Mouse (Mus musculus): ENCODE measurements at regions not wholly inside any gene's neighbourhood (a gene's known extent, or its start where the extent isn't known, plus 50 kb on each side); places are given as distances from the start of the nearest gene placed in this dataset.

GRCm38 (mm10) chr5:101024796-101025195 lies 179.3 kb downstream of the Gpat3 start:
- 80% methylated on average over 5 of the region's 5 CpGs for WGBS
- H3K4me1 ChIP-seq (ENCODE audit: control insufficient read depth, insufficient read depth, insufficient read length) = no peaks in the 10 kb centered on the region
- no peaks in the 10 kb centered on the region for H3K36me3 ChIP-seq (ENCODE audit: control insufficient read depth, insufficient read depth, low read length)
- H3K4me3 ChIP-seq (ENCODE audit: extremely low read depth, insufficient read depth, insufficient read length) = no peak overlapping the region
- TF ChIP-seq CTCF (IDR thresholded peaks at IDR 0.05; ENCODE audit: extremely low read depth, insufficient read depth, insufficient read length, insufficient replicate concordance) = no peak
- no peak for TF ChIP-seq POLR2A (IDR thresholded peaks at IDR 0.05; ENCODE audit: low read depth, low read length)
- no peak for DNase-seq (ENCODE audit: low read depth in 1 of 2, low spot score in 2 of 2)
- H3K27me3 ChIP-seq (ENCODE audit: control insufficient read depth, insufficient read depth, low read length) = no peaks in the 10 kb centered on the region
- H3K27ac ChIP-seq (ENCODE audit: insufficient read depth, low read length) = no peak overlapping the region

- WGBS = 81% methylated on average over 8 of the region's 8 CpGs
- H3K4me1 ChIP-seq (ENCODE audit: control insufficient read depth, insufficient read depth, insufficient read length) = no peaks in the 10 kb centered on the region
- no peak for DNase-seq (ENCODE audit: low read depth in 1 of 2, low spot score in 2 of 2)
Measured at GRCm38 (mm10) chr5:101023784-101024183, 178.3 kb downstream of the Gpat3 start.

GRCm38 (mm10) chr5:101020784-101021183 lies 175.3 kb downstream of the Gpat3 start:
- TF ChIP-seq POLR2A (IDR thresholded peaks at IDR 0.05; ENCODE audit: low read depth, low read length) = no peak
- TF ChIP-seq CTCF (IDR thresholded peaks at IDR 0.05; ENCODE audit: extremely low read depth, insufficient read depth, insufficient read length, insufficient replicate concordance) = peak; percentile 39; the same call in 1 of the 2 replicates
- Histone ChIP-seq H3K4me3 (ENCODE audit: extremely low read depth, insufficient read depth, insufficient read length) (no peak overlapping the region), H3K36me3 (ENCODE audit: control insufficient read depth, insufficient read depth, low read length) (no peaks in the 10 kb centered on the region), H3K27me3 (ENCODE audit: control insufficient read depth, insufficient read depth, low read length) (no peaks in the 10 kb centered on the region), H3K27ac (ENCODE audit: insufficient read depth, low read length) (no peak overlapping the region), H3K4me1 (ENCODE audit: control insufficient read depth, insufficient read depth, insufficient read length) (no peaks in the 10 kb centered on the region)
- peak in 1 of 2 experiments; percentile 25 for DNase-seq (ENCODE audit: low read depth in 1 of 2, low spot score in 2 of 2)
- WGBS = 17% methylated on average over 11 of the region's 11 CpGs

More at GRCm38 (mm10) chr5:101023784-101024183, 178.3 kb downstream of the Gpat3 start:
- Histone ChIP-seq H3K27ac (ENCODE audit: insufficient read depth, low read length) (no peak overlapping the region), H3K4me3 (ENCODE audit: extremely low read depth, insufficient read depth, insufficient read length) (no peak overlapping the region), H3K36me3 (ENCODE audit: control insufficient read depth, insufficient read depth, low read length) (no peaks in the 10 kb centered on the region), H3K27me3 (ENCODE audit: control insufficient read depth, insufficient read depth, low read length) (no peaks in the 10 kb centered on the region)
- TF ChIP-seq POLR2A (IDR thresholded peaks at IDR 0.05; ENCODE audit: low read depth, low read length) (no peak), CTCF (IDR thresholded peaks at IDR 0.05; ENCODE audit: extremely low read depth, insufficient read depth, insufficient read length, insufficient replicate concordance) (no peak)

- no peak for TF ChIP-seq POLR2A (IDR thresholded peaks at IDR 0.05; ENCODE audit: low read depth, low read length)
- H3K27me3 ChIP-seq (ENCODE audit: control insufficient read depth, insufficient read depth, low read length) = no peaks in the 10 kb centered on the region
- H3K36me3 ChIP-seq (ENCODE audit: control insufficient read depth, insufficient read depth, low read length) = no peaks in the 10 kb centered on the region
- H3K27ac ChIP-seq (ENCODE audit: insufficient read depth, low read length) = no peak overlapping the region
- H3K4me3 ChIP-seq (ENCODE audit: extremely low read depth, insufficient read depth, insufficient read length) = no peak overlapping the region
- no peaks in the 10 kb centered on the region for H3K4me1 ChIP-seq (ENCODE audit: control insufficient read depth, insufficient read depth, insufficient read length)
- WGBS = 67% methylated on average over 5 of the region's 5 CpGs
- no peak for DNase-seq (ENCODE audit: low read depth in 1 of 2, low spot score in 2 of 2)
Measured at GRCm38 (mm10) chr5:101013844-101014243, 168.3 kb downstream of the Gpat3 start.

GRCm38 (mm10) chr5:101005216-101005615 lies 159.7 kb downstream of the Gpat3 start:
- no peaks in the 10 kb centered on the region for H3K36me3 ChIP-seq (ENCODE audit: control insufficient read depth, insufficient read depth, low read length)
- H3K4me3 ChIP-seq (ENCODE audit: extremely low read depth, insufficient read depth, insufficient read length) = no peak overlapping the region
- no peak for DNase-seq (ENCODE audit: low read depth in 1 of 2, low spot score in 2 of 2)
- no peaks in the 10 kb centered on the region for H3K27me3 ChIP-seq (ENCODE audit: control insufficient read depth, insufficient read depth, low read length)
- WGBS = 63% methylated on average over 3 of the region's 3 CpGs
- H3K4me1 ChIP-seq (ENCODE audit: control insufficient read depth, insufficient read depth, insufficient read length) = no peaks in the 10 kb centered on the region
- H3K27ac ChIP-seq (ENCODE audit: insufficient read depth, low read length) = no peak overlapping the region
- no peak for TF ChIP-seq CTCF (IDR thresholded peaks at IDR 0.05; ENCODE audit: extremely low read depth, insufficient read depth, insufficient read length, insufficient replicate concordance)
- no peak for TF ChIP-seq POLR2A (IDR thresholded peaks at IDR 0.05; ENCODE audit: low read depth, low read length)

- Histone ChIP-seq H3K27me3 (ENCODE audit: control insufficient read depth, insufficient read depth, low read length) (no peaks in the 10 kb centered on the region), H3K27ac (ENCODE audit: insufficient read depth, low read length) (no peak overlapping the region), H3K4me3 (ENCODE audit: extremely low read depth, insufficient read depth, insufficient read length) (no peak overlapping the region), H3K4me1 (ENCODE audit: control insufficient read depth, insufficient read depth, insufficient read length) (no peaks in the 10 kb centered on the region), H3K36me3 (ENCODE audit: control insufficient read depth, insufficient read depth, low read length) (no peaks in the 10 kb centered on the region)
- TF ChIP-seq CTCF (IDR thresholded peaks at IDR 0.05; ENCODE audit: extremely low read depth, insufficient read depth, insufficient read length, insufficient replicate concordance) (no peak), POLR2A (IDR thresholded peaks at IDR 0.05; ENCODE audit: low read depth, low read length) (no peak)
- DNase-seq (ENCODE audit: low read depth in 1 of 2, low spot score in 2 of 2) = no peak
- WGBS = 89% methylated on average over 6 of the region's 6 CpGs
Measured at GRCm38 (mm10) chr5:101000436-101000835, 154.9 kb downstream of the Gpat3 start.

- no peak for DNase-seq (ENCODE audit: low read depth in 1 of 2, low spot score in 2 of 2)
- H3K27me3 ChIP-seq (ENCODE audit: control insufficient read depth, insufficient read depth, low read length) = no peaks in the 10 kb centered on the region
- H3K4me1 ChIP-seq (ENCODE audit: control insufficient read depth, insufficient read depth, insufficient read length) = no peaks in the 10 kb centered on the region
- 68% methylated on average over 2 of the region's 2 CpGs for WGBS
- no peak overlapping the region for H3K4me3 ChIP-seq (ENCODE audit: extremely low read depth, insufficient read depth, insufficient read length)
- no peak for TF ChIP-seq POLR2A (IDR thresholded peaks at IDR 0.05; ENCODE audit: low read depth, low read length)
- no peak for TF ChIP-seq CTCF (IDR thresholded peaks at IDR 0.05; ENCODE audit: extremely low read depth, insufficient read depth, insufficient read length, insufficient replicate concordance)
- H3K36me3 ChIP-seq (ENCODE audit: control insufficient read depth, insufficient read depth, low read length) = no peaks in the 10 kb centered on the region
- H3K27ac ChIP-seq (ENCODE audit: insufficient read depth, low read length) = no peak overlapping the region
Measured at GRCm38 (mm10) chr5:100992365-100992764, 146.9 kb downstream of the Gpat3 start.

Measured in spleen, adult 2 months (tissue).